Mouse (Mus musculus) cerebellum, adult 2 months (tissue): ENCODE measurements around the gene Tepsin.

Experiments
- CTCF ChIP-seq: fragments of 200-500 bp; IDR thresholded peaks from 2 replicates; pipeline ENCODE4 v1.5.1; 2011; ENCODE audit warnings: low read depth, mild to moderate bottlenecking, control low read depth, low read length, moderate library complexity, borderline replicate concordance; ENCODE audit not compliant: insufficient read depth
- POLR2A ChIP-seq: fragments of 200-500 bp; IDR thresholded peaks from 2 replicates; pipeline ENCODE4 v1.6.1; 2011; ENCODE audit warnings: low read length, control low read depth, borderline replicate concordance; ENCODE audit not compliant: insufficient read depth

DNA sequence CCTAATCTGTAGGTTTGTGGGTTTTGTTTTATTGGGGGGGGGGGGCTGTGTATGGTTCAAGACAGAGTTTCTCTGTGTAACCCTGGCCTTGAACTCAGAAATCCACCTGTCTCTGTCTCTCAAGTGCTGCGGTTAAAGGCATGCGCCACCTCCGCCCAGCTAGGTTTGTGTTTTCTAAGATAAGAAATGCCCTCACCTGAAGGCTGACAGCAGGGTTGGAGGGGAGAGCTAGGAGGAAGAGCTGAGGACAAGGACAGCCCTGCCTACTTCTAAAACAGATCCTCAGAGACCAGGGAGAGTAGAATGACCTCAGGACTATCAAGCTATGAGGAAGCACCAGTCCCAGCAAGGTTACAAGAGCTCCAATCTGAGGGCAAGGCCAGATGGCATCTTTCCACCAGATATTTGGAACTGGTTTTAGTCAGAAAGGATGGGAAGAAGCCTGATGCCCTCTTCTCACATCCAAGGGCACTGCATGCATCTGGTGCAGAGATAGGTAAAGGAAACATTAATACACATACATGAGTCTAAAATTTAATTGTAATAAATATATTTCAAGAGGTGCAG lies 5.0 kb upstream of the Tepsin start:
- TF ChIP-seq CTCF (no peak), POLR2A (no peak)
